Mouse (Mus musculus) brain, embryonic 14.5 days (tissue): ENCODE data around the gene Acta1.

Experiments used
- CTCF ChIP-seq: fragments of 200-500 bp; IDR thresholded peaks from 2 replicates; pipeline ENCODE4 v1.5.1; 2012; ENCODE audit warnings: inconsistent platforms, mild to moderate bottlenecking, moderate library complexity, borderline replicate concordance; ENCODE audit not compliant: insufficient read depth, insufficient read length; ENCODE audit errors: extremely low read depth
- POLR2A ChIP-seq: fragments of 200-500 bp; IDR thresholded peaks from 2 replicates; pipeline ENCODE4 v1.6.1; 2012; ENCODE audit warnings: mild to moderate bottlenecking, inconsistent platforms, borderline replicate concordance; ENCODE audit not compliant: poor library complexity, insufficient read depth, insufficient read length, severe bottlenecking; ENCODE audit errors: extremely low read depth

GRCm38 (mm10) chr8:123845114-123845513, 49.4 kb downstream of the Acta1 start:
- TF ChIP-seq CTCF, result no peak
- no peak for TF ChIP-seq POLR2A
